Mouse (Mus musculus): ENCODE data around the gene Dock3. TPM values are rescaled to one million over a fixed set of nuclear protein-coding genes. Genes with fewer than 3 reads are reported as not detected.

The Dock3 gene
- polyA plus RNA-seq, 1 experiment = 188 TPM

GRCm38 (mm10) chr9:106885901-106886731 is 345.6 kb downstream of the Dock3 start:
- TF ChIP-seq CTCF (IDR thresholded peaks at IDR 0.05; ENCODE audit: extremely low read depth, insufficient read depth, low read length) (no peak), POLR2A (IDR thresholded peaks at IDR 0.05; ENCODE audit: extremely low read depth, insufficient read depth, low read length) (no peak)
- Histone ChIP-seq H3K27ac (ENCODE audit: insufficient read depth, low read length) (no peak overlapping the region), H3K4me1 (ENCODE audit: control insufficient read depth, insufficient read depth, low read length) (peaks cover 10% of the 10 kb centered on the region; the same call in 1 of the 2 replicates), H3K4me3 (ENCODE audit: insufficient read depth, low read length) (peak overlapping the region; percentile 48)

DNA sequence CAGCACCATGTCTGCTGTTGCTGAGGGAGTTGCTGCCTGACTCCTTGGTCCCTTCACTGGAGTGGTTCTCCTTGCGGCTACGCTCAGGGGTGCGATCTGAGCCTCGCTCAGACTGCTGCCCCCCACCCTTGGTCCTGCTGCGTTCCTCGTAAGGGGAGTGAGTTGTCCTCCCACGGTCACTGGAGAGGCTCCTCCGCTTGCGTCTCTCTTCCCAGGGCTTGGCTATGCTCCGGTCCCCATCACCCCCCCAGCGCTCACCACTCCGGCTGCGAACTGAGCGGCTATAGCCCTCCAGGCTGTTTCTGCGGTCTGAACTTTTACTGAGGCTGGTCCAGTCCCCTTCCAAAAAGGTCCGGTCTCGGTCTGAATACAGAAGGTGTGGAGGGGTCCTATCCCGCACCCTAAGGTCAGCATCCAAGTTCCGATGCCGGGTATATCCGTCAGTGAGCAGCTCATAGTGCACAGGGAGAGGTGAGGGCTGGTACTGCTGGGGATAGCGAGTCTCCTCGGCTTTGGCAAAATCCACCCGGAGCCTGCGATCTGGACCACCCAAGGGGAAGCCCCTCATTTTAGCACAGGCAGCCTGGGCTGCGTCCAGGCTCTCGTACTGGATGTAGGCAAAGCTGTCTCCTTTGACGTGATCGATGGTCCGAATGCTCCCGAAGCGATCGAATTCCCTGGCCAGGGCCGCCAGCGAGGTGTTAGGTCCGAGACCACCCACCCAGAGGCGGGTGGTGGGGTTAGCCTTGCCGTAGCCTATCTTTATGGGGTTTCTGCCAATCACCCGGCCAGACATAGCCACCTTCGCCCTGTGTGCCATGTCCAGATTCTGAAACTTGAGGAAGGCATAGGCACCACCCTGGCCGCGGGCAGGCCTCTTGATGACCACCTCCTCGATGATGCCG is 346.5 kb downstream of the Dock3 start:
- no peak for TF ChIP-seq CTCF (IDR thresholded peaks at IDR 0.05; ENCODE audit: extremely low read depth, insufficient read depth, low read length)
- no peak for TF ChIP-seq POLR2A (IDR thresholded peaks at IDR 0.05; ENCODE audit: extremely low read depth, insufficient read depth, low read length)
- Histone ChIP-seq H3K4me3 (ENCODE audit: insufficient read depth, low read length) (peak overlapping the region; percentile 48), H3K27ac (ENCODE audit: insufficient read depth, low read length) (no peak overlapping the region), H3K4me1 (ENCODE audit: control insufficient read depth, insufficient read depth, low read length) (peaks cover 4% of the 10 kb centered on the region; the same call in 1 of the 2 replicates)

- H3K4me1 ChIP-seq (ENCODE audit: control insufficient read depth, insufficient read depth, low read length) = peaks cover 3% of the 10 kb centered on the region
These were observed 347.4 kb downstream of the Dock3 start for GRCm38 (mm10) chr9:106884306-106884705.

GRCm38 (mm10) chr9:106883085-106883484 is 348.6 kb downstream of the Dock3 start:
- TF ChIP-seq CTCF (IDR thresholded peaks at IDR 0.05; ENCODE audit: extremely low read depth, insufficient read depth, low read length) = no peak
- no peak for TF ChIP-seq POLR2A (IDR thresholded peaks at IDR 0.05; ENCODE audit: extremely low read depth, insufficient read depth, low read length)
- Histone ChIP-seq H3K27ac (ENCODE audit: insufficient read depth, low read length) (no peak overlapping the region), H3K4me3 (ENCODE audit: insufficient read depth, low read length) (no peak overlapping the region), H3K4me1 (ENCODE audit: control insufficient read depth, insufficient read depth, low read length) (peaks cover 3% of the 10 kb centered on the region)

More at GRCm38 (mm10) chr9:106884306-106884705, 347.4 kb downstream of the Dock3 start:
- peak overlapping the region; percentile 48; the same call in 1 of the 2 replicates for H3K4me3 ChIP-seq (ENCODE audit: insufficient read depth, low read length)
- TF ChIP-seq POLR2A (IDR thresholded peaks at IDR 0.05; ENCODE audit: extremely low read depth, insufficient read depth, low read length) (no peak), CTCF (IDR thresholded peaks at IDR 0.05; ENCODE audit: extremely low read depth, insufficient read depth, low read length) (no peak)
- H3K27ac ChIP-seq (ENCODE audit: insufficient read depth, low read length) = no peak overlapping the region

GRCm38 (mm10) chr9:106882176-106882575 is 349.5 kb downstream of the Dock3 start:
- Histone ChIP-seq H3K4me1 (ENCODE audit: control insufficient read depth, insufficient read depth, low read length) (peaks cover 3% of the 10 kb centered on the region), H3K4me3 (ENCODE audit: insufficient read depth, low read length) (no peak overlapping the region), H3K27ac (ENCODE audit: insufficient read depth, low read length) (no peak overlapping the region)
- no peak for TF ChIP-seq CTCF (IDR thresholded peaks at IDR 0.05; ENCODE audit: extremely low read depth, insufficient read depth, low read length)
- TF ChIP-seq POLR2A (IDR thresholded peaks at IDR 0.05; ENCODE audit: extremely low read depth, insufficient read depth, low read length) = no peak

GRCm38 (mm10) chr9:106881071-106881755 is 350.5 kb downstream of the Dock3 start:
- Histone ChIP-seq H3K27ac (ENCODE audit: insufficient read depth, low read length) (no peak overlapping the region), H3K4me3 (ENCODE audit: insufficient read depth, low read length) (no peak overlapping the region), H3K4me1 (ENCODE audit: control insufficient read depth, insufficient read depth, low read length) (peaks cover 3% of the 10 kb centered on the region)
- TF ChIP-seq POLR2A (IDR thresholded peaks at IDR 0.05; ENCODE audit: extremely low read depth, insufficient read depth, low read length) (no peak), CTCF (IDR thresholded peaks at IDR 0.05; ENCODE audit: extremely low read depth, insufficient read depth, low read length) (no peak)

- Histone ChIP-seq H3K27ac (ENCODE audit: insufficient read depth, low read length) (no peak overlapping the region), H3K4me3 (ENCODE audit: insufficient read depth, low read length) (no peak overlapping the region), H3K4me1 (ENCODE audit: control insufficient read depth, insufficient read depth, low read length) (peaks cover 3% of the 10 kb centered on the region)
- TF ChIP-seq CTCF (IDR thresholded peaks at IDR 0.05; ENCODE audit: extremely low read depth, insufficient read depth, low read length) = no peak
- no peak for TF ChIP-seq POLR2A (IDR thresholded peaks at IDR 0.05; ENCODE audit: extremely low read depth, insufficient read depth, low read length)
These were observed 352.2 kb downstream of the Dock3 start for GRCm38 (mm10) chr9:106879471-106879870.

DNA sequence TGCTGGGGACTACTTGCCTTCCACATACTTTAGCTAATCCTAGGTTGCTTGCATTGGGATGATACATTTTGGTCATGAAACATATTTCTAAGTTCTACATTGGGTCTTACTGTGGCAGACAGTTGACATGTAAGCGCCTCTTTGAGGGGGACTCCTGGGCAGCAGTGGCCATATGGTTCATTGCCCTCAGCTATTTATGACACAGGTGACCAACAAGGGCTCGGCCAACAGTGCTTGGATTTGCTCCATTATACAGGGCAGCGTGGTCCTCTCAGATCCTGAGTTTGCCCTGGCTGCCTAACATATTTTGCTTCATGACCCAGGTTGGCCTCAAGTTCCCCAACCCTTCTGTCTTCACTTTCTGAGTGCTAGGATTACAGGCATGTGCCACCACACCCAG is 355.0 kb downstream of the Dock3 start:
- no peak for TF ChIP-seq POLR2A (IDR thresholded peaks at IDR 0.05; ENCODE audit: extremely low read depth, insufficient read depth, low read length)
- TF ChIP-seq CTCF (IDR thresholded peaks at IDR 0.05; ENCODE audit: extremely low read depth, insufficient read depth, low read length) = no peak
- Histone ChIP-seq H3K4me3 (ENCODE audit: insufficient read depth, low read length) (no peak overlapping the region), H3K27ac (ENCODE audit: insufficient read depth, low read length) (no peak overlapping the region), H3K4me1 (ENCODE audit: control insufficient read depth, insufficient read depth, low read length) (no peaks in the 10 kb centered on the region; the same call in 1 of the 2 replicates)

DNA sequence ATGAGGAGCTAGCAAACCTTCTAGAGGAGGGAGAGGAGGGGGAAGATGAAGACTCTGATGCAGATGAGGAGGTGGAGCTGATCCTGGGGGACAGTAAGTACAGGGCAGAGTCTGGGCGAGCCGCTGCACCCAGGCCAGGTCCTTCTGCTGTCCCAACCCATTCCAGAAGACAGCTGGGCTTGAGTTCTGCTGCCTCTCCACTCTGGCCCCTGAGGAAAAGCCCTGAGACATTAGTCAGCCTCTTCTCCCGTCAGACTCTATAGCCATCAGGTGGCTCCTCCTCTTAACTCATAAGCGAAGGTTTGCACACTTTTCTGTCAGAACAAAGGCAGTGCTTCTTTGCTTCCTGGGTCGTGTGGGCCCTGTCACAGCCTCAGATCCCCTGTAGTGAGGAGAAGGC is 357.5 kb downstream of the Dock3 start:
- Histone ChIP-seq H3K4me1 (ENCODE audit: control insufficient read depth, insufficient read depth, low read length) (no peaks in the 10 kb centered on the region), H3K27ac (ENCODE audit: insufficient read depth, low read length) (no peak overlapping the region), H3K4me3 (ENCODE audit: insufficient read depth, low read length) (no peak overlapping the region)
- TF ChIP-seq POLR2A (IDR thresholded peaks at IDR 0.05; ENCODE audit: extremely low read depth, insufficient read depth, low read length) (no peak), CTCF (IDR thresholded peaks at IDR 0.05; ENCODE audit: extremely low read depth, insufficient read depth, low read length) (no peak)
